Mouse (Mus musculus) heart, adult 8-10 months (tissue): ENCODE measurements around the gene Igsf23. TPM values are rescaled to one million over a fixed set of nuclear protein-coding genes. Genes with fewer than 3 reads are reported as not detected.

Experiments used
- total RNA-seq, 4 experiments: library from RNA; stranded (reverse); gene quantifications; 2 replicates each; pipeline ENCODE4 v1.2.4; 2022

Gene Igsf23
- total RNA-seq, 4 experiments from 2014 or later, result 1.4 to 2.1 (median 1.6) TPM

Other genes with a start within 250 kb of the Igsf23 start
- gene Tomm40, start 235.3 kb downstream of the Igsf23 start, total RNA-seq, result 100 to 1,000 TPM in 1 of 4 experiments, 10 to 100 TPM in 3; 94.0 to 101 (median 99.2) TPM
- 10 to 100 TPM; 24.8 to 37.3 (median 34.9) TPM for gene Nectin2, start 200.3 kb downstream of the Igsf23 start, total RNA-seq
- 100 to 1,000 TPM; 185 to 199 (median 197) TPM for gene Bcam, start 179.7 kb downstream of the Igsf23 start, total RNA-seq
- gene Cblc, start 153.9 kb downstream of the Igsf23 start, total RNA-seq, result under 1 TPM in 2 of 4 experiments, not detected in 2; 0.37 to 0.76 TPM
- 1 to 10 TPM; 2.1 to 4.4 (median 3.5) TPM for gene Bcl3, start 128.0 kb downstream of the Igsf23 start, total RNA-seq
- not detected for gene Gm19345, start 98.8 kb downstream of the Igsf23 start, total RNA-seq
- under 1 TPM in 1 of 4 experiments, not detected in 3; 0.27 TPM for gene Ceacam16, start 89.5 kb downstream of the Igsf23 start, total RNA-seq
- not detected for gene Ceacam19, start 62.8 kb downstream of the Igsf23 start, total RNA-seq
- gene Pvr, start 29.6 kb downstream of the Igsf23 start, total RNA-seq, result 10 to 100 TPM; 17.9 to 25.0 (median 20.5) TPM
- not detected for gene Ceacam20, start 14.7 kb upstream of the Igsf23 start, total RNA-seq
- gene Nlrp9b, start 40.7 kb upstream of the Igsf23 start, total RNA-seq, result not detected
- gene Vmn1r91, start 148.9 kb upstream of the Igsf23 start, total RNA-seq, result not detected
- not detected for gene Gm16442, start 171.8 kb upstream of the Igsf23 start, total RNA-seq
- gene Vmn1r93, start 188.3 kb upstream of the Igsf23 start, total RNA-seq, result not detected
- not detected for gene Vmn1r94, start 217.6 kb upstream of the Igsf23 start, total RNA-seq
- gene Vmn1r95, start 243.0 kb upstream of the Igsf23 start, total RNA-seq, result not detected